8 mouse cellular contexts compared by ENCODE assay signal in the genomic region with DNA sequence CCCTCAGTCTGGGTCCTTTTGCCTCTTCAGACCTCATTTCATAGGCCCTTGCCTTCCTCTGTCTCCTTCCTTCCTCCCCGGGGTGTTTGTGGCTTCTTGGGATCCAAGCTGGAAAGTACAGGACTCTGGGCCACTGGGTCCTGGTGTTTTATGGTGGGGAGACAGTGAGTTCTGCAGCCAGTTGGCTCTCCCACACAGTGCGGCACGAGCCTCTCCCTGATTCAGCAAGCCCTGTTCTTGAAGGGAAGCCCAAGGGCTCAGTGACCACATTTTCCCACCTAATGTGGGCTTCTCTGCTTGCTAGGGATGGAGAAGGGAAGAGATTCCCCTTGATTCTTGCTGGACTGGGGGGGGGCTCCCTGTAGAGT. TPM values are rescaled to one million over a fixed set of nuclear protein-coding genes. Genes with fewer than 3 reads are reported as not detected.
A peak's percentile ranks its signal among the peaks of the same experiment; 100 is the strongest.
DNase-seq lines count a peak whose midpoint lies in the region; ATAC-seq and TF ChIP-seq lines count a peak whose summit lies in the region.

No protein-coding gene starts in this region.

- H3K27ac ChIP-seq in kidney, adult 2 months (ENCODE audit: insufficient read depth, low read depth, low read length): peak overlapping the region; percentile 97
- H3K27ac ChIP-seq in hindbrain, embryonic 13.5 days: peak overlapping the region; percentile 92
- peak overlapping the region; percentile 86 for H3K27ac ChIP-seq in midbrain, embryonic 16.5 days (ENCODE audit: low read length)

- no peaks in the 10 kb centered on the region for H3K9me3 ChIP-seq in hindbrain, embryonic 13.5 days
- no peaks in the 10 kb centered on the region for H3K9me3 ChIP-seq in midbrain, embryonic 16.5 days (replicated peaks; ENCODE audit: control insufficient read depth, low read length, poor library complexity, severe bottlenecking)

- 8% methylated on average over 3 of the region's 3 CpGs for WGBS in kidney, adult 2 months
- WGBS in hindbrain, embryonic 13.5 days: 45% methylated on average over 3 of the region's 3 CpGs
- 54% methylated on average over 3 of the region's 3 CpGs for WGBS in midbrain, embryonic 16.5 days

- peak overlapping the region; percentile 94 for H3K4me2 ChIP-seq in hindbrain, embryonic 13.5 days
- peak overlapping the region; percentile 78 for H3K4me2 ChIP-seq in midbrain, embryonic 16.5 days (ENCODE audit: low read length)

- DNase-seq in kidney, adult 2 months: no peak
- no peak for DNase-seq in kidney, adult 11 months
- peak; percentile 43 for DNase-seq in brain, adult 2 months (ENCODE audit: low read depth, low spot score)
- no peak for DNase-seq in cerebellum, adult 9-10 months
- no peak for DNase-seq in urinary bladder, adult 18-20 months (ENCODE audit: low spot score in 2 of 2)
- DNase-seq in gastrocnemius, adult 8-10 months (ENCODE audit: low spot score in 2 of 2): no peak

- no peaks in the 10 kb centered on the region for H3K36me3 ChIP-seq in kidney, adult 2 months (ENCODE audit: control insufficient read depth, insufficient read depth, low read length)
- no peaks in the 10 kb centered on the region for H3K36me3 ChIP-seq in hindbrain, embryonic 13.5 days
- H3K36me3 ChIP-seq in midbrain, embryonic 16.5 days (ENCODE audit: control insufficient read depth, insufficient read depth, low read length): no peaks in the 10 kb centered on the region

- 0 out of 2 replicates have a peak, but pooled peaks have one; percentile 8 for ATAC-seq in hindbrain, embryonic 13.5 days (ENCODE audit: low FRiP score)
- ATAC-seq in midbrain, embryonic 16.5 days: no peak

- no peak for TF ChIP-seq POLR2A in kidney, adult 2 months (IDR thresholded peaks at IDR 0.05; ENCODE audit: low read depth, low read length)

- H3K4me3 ChIP-seq in kidney, adult 2 months (ENCODE audit: insufficient read depth, low read depth, low read length): peak overlapping the region; percentile 25; the same call in 1 of the 2 replicates
- peak overlapping the region; percentile 50 for H3K4me3 ChIP-seq in hindbrain, embryonic 13.5 days
- peak overlapping the region; percentile 45 for H3K4me3 ChIP-seq in midbrain, embryonic 16.5 days (ENCODE audit: low read depth, low read length)

- H3K27me3 ChIP-seq in kidney, adult 2 months (replicated peaks; ENCODE audit: control insufficient read depth, insufficient read depth, low read length): no peaks in the 10 kb centered on the region
- H3K27me3 ChIP-seq in hindbrain, embryonic 13.5 days: no peaks in the 10 kb centered on the region
- H3K27me3 ChIP-seq in midbrain, embryonic 16.5 days (ENCODE audit: control insufficient read depth, insufficient read depth, low read depth, low read length): peaks cover 4% of the 10 kb centered on the region; the same call in 1 of the 2 replicates

- peaks cover 67% of the 10 kb centered on the region for H3K4me1 ChIP-seq in kidney, adult 2 months (ENCODE audit: control insufficient read depth, insufficient read depth, low read length)
- peaks cover 93% of the 10 kb centered on the region for H3K4me1 ChIP-seq in hindbrain, embryonic 13.5 days (replicated peaks)
- H3K4me1 ChIP-seq in midbrain, embryonic 16.5 days (ENCODE audit: control insufficient read depth, insufficient read depth, low read length): peaks cover 41% of the 10 kb centered on the region

- H3K9ac ChIP-seq in hindbrain, embryonic 13.5 days: peak overlapping the region; percentile 70; the same call in 1 of the 2 replicates
- H3K9ac ChIP-seq in midbrain, embryonic 16.5 days (ENCODE audit: low read depth, low read length): peak overlapping the region; percentile 63

- TF ChIP-seq CTCF in kidney, adult 2 months (conservative IDR thresholded peaks at IDR 0.05; ENCODE audit: insufficient read depth, insufficient read length, low read depth, low read length): no peak

RNA-seq across cellular contexts. Expression of a gene that starts 14.9 kb away (rescaled TPM):
- polyA plus RNA-seq in kidney, adult 2 months (2012; rRNA removed): 18.0 and 19.6 TPM in 2 replicates
- polyA plus RNA-seq in hindbrain, embryonic 13.5 days (2015; fragmentation: Nextera tagmentation; extraction: Ambion mirVana): 17.1 and 20.3 TPM in 2 replicates
- polyA plus RNA-seq in midbrain, embryonic 16.5 days (2015; fragmentation: Nextera tagmentation; extraction: Ambion mirVana): 9.5 and 9.6 TPM in 2 replicates
- total RNA-seq in gastrocnemius, adult 8-10 months (2022): 10 to 100 TPM in 2 of 4 experiments, 1 to 10 TPM in 2; 8.3 to 11.7 (median 9.5) TPM

RNA-seq across cellular contexts. Expression of a gene that starts 34.9 kb away (rescaled TPM):
- 0.11 and 0.14 TPM in 2 replicates for polyA plus RNA-seq in kidney, adult 2 months (2012; rRNA removed)
- polyA plus RNA-seq in hindbrain, embryonic 13.5 days (2015; fragmentation: Nextera tagmentation; extraction: Ambion mirVana): 5.9 and 6.0 TPM in 2 replicates
- polyA plus RNA-seq in midbrain, embryonic 16.5 days (2015; fragmentation: Nextera tagmentation; extraction: Ambion mirVana): 2.4 TPM in 2 replicates
- under 1 TPM in 2 of 4 experiments, not detected in 2; 0.07 to 0.13 TPM for total RNA-seq in gastrocnemius, adult 8-10 months (2022)

RNA-seq across cellular contexts. Expression of a gene that starts 40.3 kb away (rescaled TPM):
- polyA plus RNA-seq in kidney, adult 2 months (2012; rRNA removed): 0.34 and 0.57 TPM in 2 replicates
- polyA plus RNA-seq in hindbrain, embryonic 13.5 days (2015; fragmentation: Nextera tagmentation; extraction: Ambion mirVana): 1.5 and 1.6 TPM in 2 replicates
- 1.0 and 1.9 TPM in 2 replicates for polyA plus RNA-seq in midbrain, embryonic 16.5 days (2015; fragmentation: Nextera tagmentation; extraction: Ambion mirVana)
- total RNA-seq in gastrocnemius, adult 8-10 months (2022): not detected
